Comparison of ENCODE assay signal across 13 mouse cellular contexts in genomic region chr16:76407321-76407920, GRCm38 (mm10). TPM values are rescaled to one million over a fixed set of nuclear protein-coding genes. Genes with fewer than 3 reads are reported as not detected.
A peak's percentile ranks its signal among the peaks of the same experiment; 100 is the strongest.
DNase-seq lines count a peak whose midpoint lies in the region; ATAC-seq and TF ChIP-seq lines count a peak whose summit lies in the region.
"Had no signal": no experiment of that assay in that cellular context is flagged by ENCODE, and none has a peak within 500 bp of the region (broad histone marks: within the 10 kb centered on the region; RNA-seq: fewer than 3 reads in every experiment).

No protein-coding gene starts in this region.

- 44% methylated on average over 13 of the region's 13 CpGs for whole genome bisulfite sequencing in heart, embryonic 13.5 days
- WGBS in lung, postnatal 0 days, result 38% methylated on average over 13 of the region's 13 CpGs
- WGBS in heart, postnatal 0 days, result 49% methylated on average over 13 of the region's 13 CpGs
- WGBS in stomach, embryonic 16.5 days, result 33% methylated on average over 13 of the region's 13 CpGs

- no peak for ATAC-seq in heart, embryonic 13.5 days (ENCODE audit: extremely low read depth, insufficient number of reproducible peaks, low FRiP score, low TSS enrichment)
- no peak; the same call in 1 of the 2 replicates for ATAC-seq in lung, postnatal 0 days
- ATAC-seq in heart, postnatal 0 days (ENCODE audit: insufficient read depth, low read depth), result no peak
- ATAC-seq in stomach, embryonic 16.5 days (ENCODE audit: insufficient read depth, low FRiP score), result no peak
- ATAC-seq in erythroid progenitor cell, adult 5-6 weeks (replicated peaks; ENCODE audit: low FRiP score, poor library complexity, severe bottlenecking), result no peak
- ATAC-seq: midbrain, embryonic 16.5 days had no signal

- H3K9ac ChIP-seq in heart, embryonic 13.5 days, result no peak overlapping the region; the same call in 1 of the 2 replicates
- no peak overlapping the region for H3K9ac ChIP-seq in lung, postnatal 0 days (replicated peaks; ENCODE audit: low read depth)
- H3K9ac ChIP-seq in heart, postnatal 0 days (replicated peaks; ENCODE audit: low read depth, low read length), result no peak overlapping the region
- peak overlapping the region; percentile 13; the same call in 1 of the 2 replicates for H3K9ac ChIP-seq in stomach, embryonic 16.5 days (ENCODE audit: low read length)
- H3K9ac ChIP-seq: forebrain, embryonic 12.5 days; liver, embryonic 14.5 days had no signal

- no peaks in the 10 kb centered on the region for H3K36me3 ChIP-seq in heart, embryonic 13.5 days
- no peaks in the 10 kb centered on the region for H3K36me3 ChIP-seq in lung, postnatal 0 days (ENCODE audit: insufficient read depth, low read length)
- no peaks in the 10 kb centered on the region for H3K36me3 ChIP-seq in heart, postnatal 0 days (replicated peaks; ENCODE audit: control insufficient read depth, insufficient read depth, low read length)
- H3K36me3 ChIP-seq in stomach, embryonic 16.5 days (ENCODE audit: control insufficient read depth, insufficient read depth, low read length), result no peaks in the 10 kb centered on the region
- H3K36me3 ChIP-seq: forebrain, embryonic 12.5 days had no signal

- intact Hi-C loops in heart, postnatal 14 days (cut with DNase I), result no loop called here

- no peaks in the 10 kb centered on the region for H3K9me3 ChIP-seq in heart, embryonic 13.5 days
- H3K9me3 ChIP-seq in lung, postnatal 0 days (ENCODE audit: low read length), result no peaks in the 10 kb centered on the region
- no peaks in the 10 kb centered on the region for H3K9me3 ChIP-seq in heart, postnatal 0 days (replicated peaks; ENCODE audit: control insufficient read depth, low read length)
- no peaks in the 10 kb centered on the region for H3K9me3 ChIP-seq in stomach, embryonic 16.5 days (replicated peaks; ENCODE audit: control insufficient read depth, low read length)
- H3K9me3 ChIP-seq: forebrain, embryonic 12.5 days had no signal

- peaks cover 31% of the 10 kb centered on the region for H3K4me1 ChIP-seq in heart, embryonic 13.5 days
- 0 out of 2 replicates have a peak, but pooled peaks cover 4% of the 10 kb centered on the region for H3K4me1 ChIP-seq in lung, postnatal 0 days (ENCODE audit: insufficient read depth, low read depth, low read length)
- H3K4me1 ChIP-seq in heart, postnatal 0 days (ENCODE audit: control insufficient read depth, insufficient read depth), result no peaks in the 10 kb centered on the region
- peaks cover 10% of the 10 kb centered on the region; the same call in 1 of the 2 replicates for H3K4me1 ChIP-seq in stomach, embryonic 16.5 days (ENCODE audit: control insufficient read depth, insufficient read depth, low read length)
- H3K4me1 ChIP-seq: forebrain, embryonic 12.5 days had no signal

- no peak for DNase-seq in heart, postnatal 14 days
- DNase-seq in lung, postnatal 0 days (ENCODE audit: low spot score), result peak; percentile 17
- no peak for DNase-seq in lung, postnatal 36 days
- DNase-seq in heart, postnatal 0 days (ENCODE audit: low spot score), result no peak
- DNase-seq in frontal cortex, postnatal 25 days (ENCODE audit: low spot score in 2 of 2), result no peak
- DNase-seq: cerebellum, adult 9-11 months; spleen, adult 18-20 months had no signal

- peak overlapping the region; percentile 45 for H3K4me2 ChIP-seq in heart, embryonic 13.5 days
- H3K4me2 ChIP-seq in lung, postnatal 0 days (replicated peaks; ENCODE audit: low read depth, low read length), result peak overlapping the region; percentile 32; the same call in 1 of the 2 replicates
- H3K4me2 ChIP-seq in heart, postnatal 0 days (ENCODE audit: low read depth, low read length), result peak overlapping the region; percentile 32
- H3K4me2 ChIP-seq in stomach, embryonic 16.5 days (ENCODE audit: low read depth, low read length), result peak overlapping the region; percentile 40
- H3K4me2 ChIP-seq: forebrain, embryonic 12.5 days had no signal

- TF ChIP-seq CTCF in lung, postnatal 0 days (IDR thresholded peaks at IDR 0.05), result no peak
- TF ChIP-seq CTCF in heart, postnatal 0 days (IDR thresholded peaks at IDR 0.05; ENCODE audit: low read depth), result no peak

- H3K27me3 ChIP-seq in heart, embryonic 13.5 days (replicated peaks), result no peaks in the 10 kb centered on the region
- H3K27me3 ChIP-seq in lung, postnatal 0 days (replicated peaks; ENCODE audit: insufficient read depth, low read length), result no peaks in the 10 kb centered on the region
- H3K27me3 ChIP-seq in heart, postnatal 0 days (ENCODE audit: control insufficient read depth, insufficient read depth, low read length), result no peaks in the 10 kb centered on the region
- no peaks in the 10 kb centered on the region for H3K27me3 ChIP-seq in stomach, embryonic 16.5 days (ENCODE audit: control insufficient read depth, insufficient read depth, low read length)
- H3K27me3 ChIP-seq: forebrain, embryonic 12.5 days had no signal

- TF ChIP-seq EP300 in lung, postnatal 0 days (IDR thresholded peaks at IDR 0.05), result no peak
- no peak for TF ChIP-seq EP300 in heart, postnatal 0 days (IDR thresholded peaks at IDR 0.05; ENCODE audit: low read depth)

- H3K27ac ChIP-seq in heart, embryonic 13.5 days (replicated peaks), result peak overlapping the region; percentile 70
- no peak overlapping the region for H3K27ac ChIP-seq in lung, postnatal 0 days (ENCODE audit: low read length)
- peak overlapping the region; percentile 28; the same call in 1 of the 2 replicates for H3K27ac ChIP-seq in heart, postnatal 0 days (ENCODE audit: low read depth)
- peak overlapping the region; percentile 10; the same call in 1 of the 2 replicates for H3K27ac ChIP-seq in stomach, embryonic 16.5 days (ENCODE audit: low read length)
- H3K27ac ChIP-seq: forebrain, embryonic 12.5 days; liver, embryonic 14.5 days had no signal

- no peak overlapping the region for H3K4me3 ChIP-seq in heart, embryonic 13.5 days
- H3K4me3 ChIP-seq in lung, postnatal 0 days (ENCODE audit: low read depth, low read length), result peak overlapping the region; percentile 3; the same call in 1 of the 2 replicates
- H3K4me3 ChIP-seq in heart, postnatal 0 days (ENCODE audit: low read depth, low read length), result no peak overlapping the region
- H3K4me3 ChIP-seq in stomach, embryonic 16.5 days (replicated peaks; ENCODE audit: low read length), result 0 out of 2 replicates have a peak overlapping the region, but pooled peaks have one; percentile 6
- H3K4me3 ChIP-seq: forebrain, embryonic 12.5 days had no signal

RNA-seq across cellular contexts. Expression of gene Nrip1, which starts 33.8 kb away (rescaled TPM):
- 20.9 and 23.3 TPM in 2 replicates for polyA plus RNA-seq in heart, embryonic 13.5 days (2015; fragmentation: Nextera tagmentation; extraction: Ambion mirVana)
- 10 to 100 TPM; 28.7 to 29.2 TPM for total RNA-seq in heart, postnatal 14 days (2021)
- polyA plus RNA-seq in lung, postnatal 0 days (2015; fragmentation: Nextera tagmentation; extraction: Ambion mirVana), result 25.3 and 29.6 TPM in 2 replicates
- 9.0 and 11.6 TPM in 2 replicates for total RNA-seq in heart, postnatal 0 days (2014; rRNA removed; ENCODE audit: low replicate concordance)
- 13.3 and 14.1 TPM in 2 replicates for polyA plus RNA-seq in heart, postnatal 0 days (2015; fragmentation: Nextera tagmentation; extraction: Ambion mirVana)
- polyA plus RNA-seq in stomach, embryonic 16.5 days (2015; fragmentation: Nextera tagmentation; extraction: Ambion mirVana), result 34.6 and 34.8 TPM in 2 replicates
- total RNA-seq in erythroid progenitor cell, adult 5-6 weeks (2015; ENCODE audit: low replicate concordance), result 72.1 and 83.4 TPM in 2 replicates
- 62.9 and 99.2 TPM in 2 replicates for total RNA-seq in erythroid progenitor cell, adult 5-6 weeks (2017; ENCODE audit: low replicate concordance)

Comparison
In these comparisons a context has a peak if more than half of its experiments do, and no peak if none do; other contexts are left out.
1. H3K4me3 ChIP-seq: peak in lung, postnatal 0 days (single experiment) and stomach, embryonic 16.5 days (single experiment); none in heart, embryonic 13.5 days (single experiment) and heart, postnatal 0 days (single experiment).
2. Peak in every context shown above with its lines, with median percentiles within 50 percentile points of each other: H3K4me2 ChIP-seq.